Mouse (Mus musculus): ENCODE measurements around the gene Col11a2. TPM values are rescaled to one million over a fixed set of nuclear protein-coding genes. Genes with fewer than 3 reads are reported as not detected.

The Col11a2 gene
- polyA plus RNA-seq, 2 experiments, result 0.06 to 0.55 TPM

DNA sequence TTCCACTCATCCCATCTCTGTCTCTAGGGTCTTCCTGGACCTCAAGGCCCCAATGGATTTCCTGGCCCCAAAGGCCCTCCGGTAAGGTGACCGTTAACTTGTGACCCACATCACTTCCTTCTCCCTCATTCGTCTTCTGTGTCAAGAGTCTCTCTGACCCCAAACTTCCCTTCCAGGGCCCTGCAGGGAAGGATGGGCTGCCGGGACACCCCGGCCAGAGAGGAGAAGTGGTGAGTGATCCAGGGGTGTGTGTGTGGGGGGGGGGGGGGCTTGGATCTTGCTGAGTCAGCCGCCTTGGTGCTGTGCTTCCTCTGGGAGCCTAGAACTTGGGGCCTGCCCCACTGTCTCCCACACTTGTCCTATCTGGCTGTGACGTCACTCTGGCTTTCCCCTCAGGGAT lies 18.0 kb downstream of the Col11a2 start:
- WGBS (ENCODE audit: insufficient replicate concordance), result 19% methylated on average over 6 of the region's 7 CpGs
- H3K27ac ChIP-seq, result no peak overlapping the region
- no peak overlapping the region for H3K4me2 ChIP-seq (ENCODE audit: low read depth)
- no peaks in the 10 kb centered on the region for H3K9me3 ChIP-seq (ENCODE audit: control insufficient read depth, low read length)
- no peak for TF ChIP-seq CTCF (IDR thresholded peaks at IDR 0.05; ENCODE audit: low read depth)
- no peak for TF ChIP-seq EP300 (IDR thresholded peaks at IDR 0.05; ENCODE audit: low read depth)
- no peaks in the 10 kb centered on the region for H3K36me3 ChIP-seq (replicated peaks; ENCODE audit: control insufficient read depth, insufficient read depth, low read depth)
- ATAC-seq (ENCODE audit: insufficient read depth) (no peak), DNase-seq (ENCODE audit: low read depth in 3 of 3, low spot score in 3 of 3) (no peak)
- no peaks in the 10 kb centered on the region for H3K27me3 ChIP-seq (ENCODE audit: control insufficient read depth, insufficient read depth, low read length)
- H3K4me1 ChIP-seq (replicated peaks; ENCODE audit: control insufficient read depth in 2 of 2, insufficient read depth in 2 of 2, low read length in 1 of 2), result no peaks in the 10 kb centered on the region
- H3K4me3 ChIP-seq (ENCODE audit: insufficient read depth in 1 of 2, low read depth in 2 of 2, low read length in 2 of 2), result no peak overlapping the region
- H3K9ac ChIP-seq (replicated peaks), result no peak overlapping the region

DNA sequence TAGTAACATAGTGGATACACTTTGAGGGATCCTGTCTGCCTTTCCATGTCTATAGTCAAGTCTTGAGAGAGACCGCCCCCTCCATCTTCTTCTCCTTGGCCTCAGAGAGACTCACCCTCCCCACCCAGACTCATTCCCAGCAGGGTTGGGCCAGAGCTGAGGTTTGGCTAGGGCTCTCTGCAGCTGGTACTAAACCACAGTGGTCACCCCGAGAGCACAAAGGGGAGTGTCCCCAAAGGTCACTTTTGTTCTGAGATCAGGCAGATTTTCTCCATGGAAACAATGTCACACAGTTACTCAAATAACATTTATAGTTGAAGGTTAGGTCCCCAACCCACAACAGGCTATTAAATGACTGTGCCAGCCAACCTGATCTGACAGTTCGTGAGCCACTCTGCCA lies 29.6 kb downstream of the Col11a2 start:
- H3K27me3 ChIP-seq (ENCODE audit: control insufficient read depth, insufficient read depth, low read length), result no peaks in the 10 kb centered on the region
- H3K9ac ChIP-seq (replicated peaks), result no peak overlapping the region
- H3K4me3 ChIP-seq (ENCODE audit: insufficient read depth in 1 of 2, low read depth in 2 of 2, low read length in 2 of 2), result no peak overlapping the region
- no peaks in the 10 kb centered on the region for H3K9me3 ChIP-seq (ENCODE audit: control insufficient read depth, low read length)
- ATAC-seq (ENCODE audit: insufficient read depth) (no peak), DNase-seq (ENCODE audit: low read depth in 3 of 3, low spot score in 3 of 3) (no peak)
- no peak overlapping the region for H3K27ac ChIP-seq
- no peak overlapping the region for H3K4me2 ChIP-seq (ENCODE audit: low read depth)
- TF ChIP-seq EP300 (IDR thresholded peaks at IDR 0.05; ENCODE audit: low read depth), result no peak
- TF ChIP-seq CTCF (IDR thresholded peaks at IDR 0.05; ENCODE audit: low read depth), result no peak
- WGBS (ENCODE audit: insufficient replicate concordance), result 48% methylated on average over 3 of the region's 3 CpGs
- H3K4me1 ChIP-seq (replicated peaks; ENCODE audit: control insufficient read depth in 2 of 2, insufficient read depth in 2 of 2, low read length in 1 of 2), result no peaks in the 10 kb centered on the region
- no peaks in the 10 kb centered on the region for H3K36me3 ChIP-seq (replicated peaks; ENCODE audit: control insufficient read depth, insufficient read depth, low read depth)

DNA sequence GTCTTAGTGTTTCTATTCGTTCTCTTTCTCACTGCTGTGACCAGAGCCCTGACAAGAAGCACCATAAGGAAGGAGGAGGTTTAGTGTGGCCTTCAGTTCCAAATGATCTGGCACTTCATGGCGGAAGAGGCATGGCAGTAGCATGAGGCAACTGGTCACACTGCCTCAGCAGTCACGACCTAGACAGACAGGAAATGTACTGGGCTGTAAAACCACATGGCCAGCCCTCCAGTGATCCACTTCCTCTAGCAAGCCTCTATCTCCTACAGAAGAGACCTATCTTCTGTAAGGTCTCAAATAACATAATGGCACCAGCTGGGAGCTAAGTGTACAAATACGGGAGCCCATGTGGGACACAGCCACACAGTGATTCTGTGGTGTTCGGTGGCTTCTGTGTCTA lies 32.9 kb downstream of the Col11a2 start:
- Histone ChIP-seq H3K4me1 (replicated peaks; ENCODE audit: control insufficient read depth in 2 of 2, insufficient read depth in 2 of 2, low read length in 1 of 2) (no peaks in the 10 kb centered on the region), H3K9me3 (ENCODE audit: control insufficient read depth, low read length) (no peaks in the 10 kb centered on the region), H3K27me3 (ENCODE audit: control insufficient read depth, insufficient read depth, low read length) (peaks cover 13% of the 10 kb centered on the region), H3K4me3 (ENCODE audit: insufficient read depth in 1 of 2, low read depth in 2 of 2, low read length in 2 of 2) (no peak overlapping the region), H3K36me3 (replicated peaks; ENCODE audit: control insufficient read depth, insufficient read depth, low read depth) (no peaks in the 10 kb centered on the region), H3K9ac (replicated peaks) (no peak overlapping the region), H3K27ac (no peak overlapping the region), H3K4me2 (ENCODE audit: low read depth) (no peak overlapping the region)
- 41% methylated on average over 5 of the region's 5 CpGs for WGBS (ENCODE audit: insufficient replicate concordance)
- TF ChIP-seq CTCF (IDR thresholded peaks at IDR 0.05; ENCODE audit: low read depth), result no peak
- TF ChIP-seq EP300 (IDR thresholded peaks at IDR 0.05; ENCODE audit: low read depth), result no peak
- no peak for ATAC-seq (ENCODE audit: insufficient read depth)
- DNase-seq (ENCODE audit: low read depth in 3 of 3, low spot score in 3 of 3), result no peak

DNA sequence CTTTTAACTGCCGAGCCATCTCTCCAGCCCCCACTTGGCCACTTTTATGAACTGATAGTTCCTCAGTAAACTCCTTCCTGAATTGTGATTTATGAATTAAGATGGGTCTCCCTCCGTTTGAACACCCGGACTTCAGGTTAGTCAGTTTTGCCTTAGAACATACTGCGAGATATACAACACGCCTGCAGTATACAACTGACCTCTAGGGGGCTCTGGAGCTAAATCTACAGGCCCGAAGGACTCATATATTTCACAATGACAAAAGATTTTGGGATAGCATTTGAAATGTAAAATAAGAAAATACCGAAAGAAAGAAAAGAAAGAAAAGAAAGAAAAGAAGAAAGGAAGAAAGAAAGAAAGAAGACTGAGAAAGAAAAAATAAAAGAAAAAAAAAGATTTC lies 36.0 kb downstream of the Col11a2 start:
- 25% methylated on average over 7 of the region's 7 CpGs for WGBS (ENCODE audit: insufficient replicate concordance)
- no peak overlapping the region for H3K27ac ChIP-seq
- DNase-seq (ENCODE audit: low read depth in 3 of 3, low spot score in 3 of 3) (peak; percentile 25 to 48 (median 45)), ATAC-seq (ENCODE audit: insufficient read depth) (no peak)
- H3K36me3 ChIP-seq (replicated peaks; ENCODE audit: control insufficient read depth, insufficient read depth, low read depth), result no peaks in the 10 kb centered on the region
- TF ChIP-seq CTCF (IDR thresholded peaks at IDR 0.05; ENCODE audit: low read depth) (peak; percentile 68), EP300 (IDR thresholded peaks at IDR 0.05; ENCODE audit: low read depth) (no peak)
- no peak overlapping the region for H3K9ac ChIP-seq (replicated peaks)
- H3K4me1 ChIP-seq (replicated peaks; ENCODE audit: control insufficient read depth in 2 of 2, insufficient read depth in 2 of 2, low read length in 1 of 2), result no peaks in the 10 kb centered on the region
- peaks cover 17% of the 10 kb centered on the region for H3K27me3 ChIP-seq (ENCODE audit: control insufficient read depth, insufficient read depth, low read length)
- no peak overlapping the region for H3K4me2 ChIP-seq (ENCODE audit: low read depth)
- no peak overlapping the region for H3K4me3 ChIP-seq (ENCODE audit: insufficient read depth in 1 of 2, low read depth in 2 of 2, low read length in 2 of 2)
- H3K9me3 ChIP-seq (ENCODE audit: control insufficient read depth, low read length), result no peaks in the 10 kb centered on the region

DNA sequence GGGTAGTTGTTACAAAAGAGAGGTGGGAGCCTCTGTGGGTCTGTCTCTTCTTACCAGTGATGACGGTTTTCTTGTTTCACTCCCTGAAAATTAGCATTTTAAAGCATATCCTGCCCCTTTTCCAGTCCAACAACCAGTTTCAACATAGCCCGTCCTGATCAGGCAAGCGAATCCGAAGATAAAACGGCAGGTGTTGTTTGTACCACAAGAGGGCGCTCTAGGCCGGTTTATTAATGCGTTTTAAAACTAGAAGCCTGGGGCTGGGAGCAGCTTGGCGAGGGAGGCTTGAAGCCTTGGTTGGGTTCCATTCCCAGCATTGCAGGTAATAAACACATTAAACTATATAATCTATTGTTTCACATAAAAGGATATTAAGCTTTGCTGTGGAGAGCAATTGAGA lies 38.3 kb downstream of the Col11a2 start:
- ATAC-seq (ENCODE audit: insufficient read depth), result no peak
- Histone ChIP-seq H3K4me1 (replicated peaks; ENCODE audit: control insufficient read depth in 2 of 2, insufficient read depth in 2 of 2, low read length in 1 of 2) (no peaks in the 10 kb centered on the region), H3K4me2 (ENCODE audit: low read depth) (no peak overlapping the region), H3K9ac (replicated peaks) (no peak overlapping the region), H3K27ac (no peak overlapping the region), H3K4me3 (ENCODE audit: insufficient read depth in 1 of 2, low read depth in 2 of 2, low read length in 2 of 2) (no peak overlapping the region), H3K27me3 (ENCODE audit: control insufficient read depth, insufficient read depth, low read length) (peaks cover 17% of the 10 kb centered on the region), H3K36me3 (replicated peaks; ENCODE audit: control insufficient read depth, insufficient read depth, low read depth) (no peaks in the 10 kb centered on the region), H3K9me3 (ENCODE audit: control insufficient read depth, low read length) (no peaks in the 10 kb centered on the region)
- peak; percentile 45 to 52 (median 47) for DNase-seq (ENCODE audit: low read depth in 3 of 3, low spot score in 3 of 3)
- TF ChIP-seq EP300 (IDR thresholded peaks at IDR 0.05; ENCODE audit: low read depth), result no peak
- peak; percentile 83 for TF ChIP-seq CTCF (IDR thresholded peaks at IDR 0.05; ENCODE audit: low read depth)
- under 1% methylated on average over 9 of the region's 9 CpGs for WGBS (ENCODE audit: insufficient replicate concordance)

Measured in liver, embryonic 14.5 days (tissue).